Mouse (Mus musculus) retina, adult 2 months (tissue): Measurements from ENCODE around the gene Slfn1.
"Not testable (repeated sequence)": the region's sequence is repeated elsewhere in the genome, so short reads cannot be mapped to it uniquely, and the experiment has no call there.

ENCODE experiments used
- DNase-seq: peaks from one replicate; pipeline ENCODE4 v3.0.0-alpha.2; 2012; ENCODE audit warnings: low read depth, low spot score

The Slfn1 gene

DNA sequence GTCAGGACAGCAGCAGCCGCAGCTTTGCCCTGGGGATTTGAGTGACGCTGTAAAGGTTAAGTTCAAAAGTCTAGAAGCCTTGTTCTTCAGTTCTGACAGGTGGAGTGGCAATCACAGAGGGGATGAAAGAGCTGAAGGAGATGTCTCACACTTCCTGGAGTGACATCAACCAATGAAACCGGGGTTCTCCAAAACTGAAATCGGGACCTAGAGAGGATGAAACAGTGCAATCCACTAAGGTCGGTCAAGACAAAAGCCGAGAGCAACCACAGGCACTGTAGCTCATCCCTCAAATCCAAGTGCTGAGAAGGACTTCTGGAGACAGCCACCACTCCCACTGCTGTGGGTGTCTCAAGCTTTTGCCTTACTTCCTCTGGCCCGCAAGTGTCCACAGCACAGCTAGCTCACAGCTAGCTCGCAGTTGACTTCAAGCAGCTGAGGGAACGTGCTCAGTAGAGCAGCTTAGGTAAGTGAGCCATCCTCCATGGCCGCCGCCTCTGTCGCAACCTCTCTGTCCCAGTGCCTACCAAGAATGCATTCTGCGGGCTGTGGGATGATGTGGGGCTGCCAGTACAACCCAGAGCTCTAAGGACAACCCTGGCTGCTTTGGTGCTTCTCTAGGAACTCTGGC, at the start of gene Slfn1:
TSS of gene Slfn1 (plus strand) at position 253 of the 631 bp plus-strand sequence.
- no peak for DNase-seq

DNA sequence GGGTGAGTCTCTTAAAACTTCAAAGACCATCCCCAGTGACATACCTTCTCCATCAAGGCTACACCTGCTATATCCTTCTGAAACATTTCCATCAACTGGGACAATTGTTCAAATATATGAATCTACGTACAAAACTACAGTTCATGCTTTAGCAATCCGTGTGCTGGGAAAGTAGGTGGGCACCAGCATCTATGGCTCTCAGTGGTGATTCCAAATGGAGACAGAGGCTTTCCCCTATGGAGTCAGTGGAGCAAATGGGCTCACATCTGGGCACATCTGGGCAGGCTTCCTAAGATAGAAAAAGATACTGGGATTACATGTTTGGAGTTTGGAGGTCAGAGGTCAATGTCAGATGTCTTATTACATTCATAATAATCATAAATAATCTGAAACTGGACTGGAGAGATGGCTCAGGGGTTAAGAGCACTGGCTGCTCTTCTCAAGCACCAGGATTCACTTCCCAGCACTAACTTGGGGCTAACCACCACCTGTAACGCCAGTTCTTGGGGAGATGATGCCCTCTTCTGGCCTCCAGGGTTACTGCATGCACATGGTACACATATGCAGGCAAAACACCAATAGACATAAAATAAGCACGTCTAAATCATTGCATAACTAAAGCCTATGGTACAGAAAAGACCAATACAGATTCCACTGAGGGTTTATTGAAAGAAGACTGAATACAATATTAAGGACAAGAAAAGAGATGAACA, 48.5 kb upstream of the Slfn1 start:
- no peak for DNase-seq

DNA sequence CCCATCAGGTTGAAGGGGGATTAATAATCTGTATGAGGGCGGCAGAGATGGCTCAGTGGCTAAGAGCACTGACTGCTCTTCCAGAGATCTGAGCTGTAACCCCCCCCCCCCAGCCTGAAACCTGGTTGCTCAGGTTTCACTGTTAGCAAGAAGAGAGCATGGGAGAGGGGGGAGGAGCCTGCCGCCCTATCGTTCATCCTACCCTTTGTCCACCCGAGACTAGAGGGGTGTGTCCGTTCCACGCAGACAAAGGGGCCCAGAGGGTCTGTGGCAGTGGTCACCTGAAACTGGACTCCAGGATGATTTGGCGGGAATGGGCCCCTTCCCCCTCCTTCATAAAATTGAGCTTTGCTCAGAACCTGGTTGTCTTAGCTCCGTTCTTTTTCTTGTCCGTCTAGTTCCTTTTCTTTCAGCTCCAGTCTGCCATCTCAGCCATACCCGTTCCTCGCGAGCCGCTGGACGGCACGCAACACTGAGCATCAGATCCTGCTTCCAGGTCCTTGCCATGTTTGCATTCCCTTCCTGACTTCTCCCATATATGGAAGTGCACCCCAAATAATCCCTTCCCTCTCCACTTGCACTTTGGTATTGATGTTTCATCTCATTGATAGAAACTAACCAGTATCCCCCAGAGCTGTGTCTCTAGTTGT, 46.2 kb upstream of the Slfn1 start:
- no peak for DNase-seq

DNA sequence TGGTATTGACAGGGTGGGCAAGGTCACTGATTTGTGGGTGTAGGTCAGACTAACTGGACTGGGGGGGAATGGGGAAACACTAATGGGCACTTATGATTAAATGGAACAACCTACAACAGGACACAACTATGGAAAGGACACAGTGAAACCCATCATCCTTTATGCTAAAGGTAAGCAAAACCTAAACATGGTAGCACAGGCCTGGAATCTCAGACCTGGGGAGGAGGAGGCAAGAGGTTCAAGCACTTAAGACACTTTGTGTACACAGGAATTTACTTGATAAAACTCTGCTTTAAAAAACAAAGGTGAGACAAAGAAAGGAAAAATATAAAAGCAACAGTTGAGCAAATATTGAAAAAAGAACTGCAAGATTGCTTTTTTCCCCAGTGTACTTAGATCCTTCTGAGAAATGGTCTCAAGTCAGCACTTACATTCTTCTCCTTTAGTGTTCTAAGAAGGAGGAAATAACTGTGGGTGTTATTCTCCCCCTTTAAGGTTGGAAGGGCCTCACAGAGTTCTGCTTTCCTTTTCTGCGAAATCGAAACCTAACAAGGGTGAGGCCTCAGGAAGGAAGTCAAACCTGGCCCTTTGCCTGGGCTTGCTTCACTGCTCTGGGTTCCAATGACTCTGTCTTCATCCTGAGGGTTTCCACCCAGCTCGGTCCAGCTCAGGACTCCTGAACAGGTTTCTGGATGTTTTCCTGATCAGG, 38.8 kb upstream of the Slfn1 start:
- DNase-seq, result no peak

DNA sequence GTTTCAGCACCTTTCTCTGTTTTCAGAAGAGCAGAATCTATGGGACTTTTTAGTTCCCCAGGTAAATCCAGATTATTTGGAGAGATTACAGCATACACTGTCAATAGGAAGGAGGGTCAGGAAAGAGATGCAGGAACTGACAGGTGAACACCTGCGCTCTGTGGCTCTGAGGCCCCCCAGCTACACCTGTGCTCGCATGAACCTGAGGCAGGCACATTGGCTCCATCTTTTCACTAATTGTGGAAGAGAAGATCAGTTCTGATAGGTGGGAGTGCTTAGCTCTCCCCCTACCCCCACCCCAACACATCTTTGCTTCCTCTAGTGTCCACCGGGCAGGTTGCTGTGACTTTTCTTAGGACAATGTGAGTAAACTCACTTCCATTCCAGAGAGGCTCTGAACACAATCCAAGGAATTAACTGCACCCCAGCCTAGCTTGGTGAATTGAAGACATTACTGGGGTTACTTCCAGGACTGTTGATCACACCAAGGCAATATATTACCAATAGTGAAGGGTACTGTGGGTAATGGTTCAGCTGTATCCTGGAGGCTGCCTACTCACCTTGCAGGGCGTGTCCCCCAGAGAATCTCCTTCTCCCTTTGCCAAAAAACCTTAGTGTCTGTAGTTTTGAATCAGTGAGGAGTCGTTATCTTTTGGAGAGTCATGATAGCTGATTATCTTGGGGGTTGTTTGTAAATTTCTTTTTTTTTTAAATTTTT, 38.1 kb upstream of the Slfn1 start:
- no peak for DNase-seq

DNA sequence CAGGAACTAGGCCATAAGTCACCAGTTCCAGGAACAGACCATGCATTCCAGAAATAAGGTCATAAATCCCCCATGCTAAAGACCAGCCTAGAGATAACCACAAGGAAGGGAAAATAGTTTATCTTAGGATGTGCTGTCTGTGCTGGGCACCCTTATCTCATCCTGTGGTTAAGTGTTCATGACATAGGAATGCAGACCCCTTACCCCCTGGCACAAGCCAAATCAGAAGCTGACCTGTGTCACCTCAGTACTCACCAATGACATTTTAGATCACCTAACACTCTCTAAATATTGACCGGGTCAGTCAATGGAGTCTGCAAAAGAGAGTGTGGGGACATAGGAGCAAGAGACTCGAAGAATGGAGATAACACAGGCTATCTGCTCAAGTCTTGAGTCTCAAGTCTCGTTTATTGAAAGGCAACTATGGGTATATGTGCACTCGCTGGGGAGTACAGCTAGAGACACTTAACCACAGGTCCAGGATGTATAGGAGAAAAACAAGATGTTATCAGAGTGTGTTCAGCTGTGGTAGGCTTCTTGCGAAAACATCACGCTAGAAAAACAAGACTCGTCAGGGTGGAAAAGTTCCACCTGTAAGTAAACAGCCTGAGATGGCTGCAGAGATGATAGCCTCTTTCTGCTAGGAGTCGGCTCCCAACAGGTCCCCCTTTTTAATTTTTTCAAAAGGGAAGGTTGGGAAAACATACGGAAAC, 37.0 kb upstream of the Slfn1 start:
- no peak for DNase-seq

DNA sequence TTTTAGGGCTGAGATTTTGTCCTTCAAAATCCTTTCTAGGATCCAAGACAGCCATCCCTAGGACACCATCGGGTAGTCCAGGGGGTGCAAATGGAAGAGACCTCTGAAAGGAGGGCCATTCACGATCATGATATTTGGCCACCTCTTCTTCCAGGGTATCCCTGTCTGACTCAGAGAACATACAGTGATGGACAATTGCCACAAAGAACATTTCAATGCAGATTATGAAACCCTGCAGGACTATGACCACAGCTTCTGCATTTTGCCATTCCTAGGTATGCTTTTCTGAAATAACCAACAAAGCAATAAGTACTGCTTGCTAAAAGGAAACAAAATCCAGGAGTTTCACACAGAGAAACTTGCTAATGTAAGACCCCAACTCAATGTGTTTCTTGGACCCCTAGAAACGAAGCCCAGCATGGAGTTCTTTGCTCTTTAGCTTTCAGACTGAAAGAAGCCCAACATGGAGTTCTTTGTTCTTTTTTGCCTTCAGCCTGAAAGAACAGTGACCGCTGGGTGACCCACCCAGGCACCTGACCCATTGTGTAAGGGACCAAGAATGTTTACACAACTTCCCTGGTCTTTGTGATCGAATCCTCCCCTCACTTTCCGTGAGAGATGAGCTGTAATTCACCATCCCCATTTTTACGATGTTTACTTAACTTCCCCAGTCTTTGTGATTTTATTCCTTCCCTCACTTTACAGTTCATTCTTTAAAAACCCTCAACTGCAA, 33.7 kb upstream of the Slfn1 start:
- no peak for DNase-seq

DNA sequence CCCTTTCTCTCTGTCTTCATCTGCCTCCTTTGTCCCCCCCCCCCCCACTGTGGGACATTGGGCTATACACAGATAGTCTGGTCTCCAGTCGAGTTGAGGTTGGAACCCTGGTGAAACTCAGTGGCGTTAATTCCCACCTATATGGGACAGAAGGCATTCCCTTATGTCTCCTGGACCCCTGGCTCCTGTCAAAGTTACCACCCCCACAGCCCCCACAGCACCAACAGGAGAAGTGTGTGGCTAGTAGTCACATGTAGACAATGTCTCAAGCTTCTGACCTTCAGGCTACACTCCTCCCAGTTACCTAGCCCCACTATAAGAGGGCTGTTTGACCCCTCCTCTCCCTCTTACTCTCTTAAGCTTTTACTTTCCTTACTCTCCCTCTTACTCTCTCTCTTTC, 32.5 kb upstream of the Slfn1 start:
- DNase-seq, result no peak

DNA sequence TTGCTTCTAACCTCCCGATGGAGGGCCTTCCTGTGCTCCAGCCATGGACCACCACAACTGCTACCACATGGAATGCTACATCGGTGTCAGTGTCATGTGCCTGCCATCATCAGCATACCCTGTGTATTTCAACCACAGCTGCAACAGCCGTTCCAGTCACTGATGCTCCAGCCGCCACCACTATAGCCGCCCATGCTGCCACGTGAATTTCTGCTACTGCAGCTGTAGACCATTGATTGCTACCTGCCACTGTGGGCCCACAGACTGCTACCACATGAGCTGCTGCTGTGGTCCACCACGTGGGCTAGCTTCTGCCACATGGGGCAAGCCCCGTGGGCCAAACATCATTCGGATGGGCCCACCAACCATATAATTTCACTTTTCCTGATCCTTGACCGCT, 31.9 kb upstream of the Slfn1 start:
- DNase-seq, result no peak

DNA sequence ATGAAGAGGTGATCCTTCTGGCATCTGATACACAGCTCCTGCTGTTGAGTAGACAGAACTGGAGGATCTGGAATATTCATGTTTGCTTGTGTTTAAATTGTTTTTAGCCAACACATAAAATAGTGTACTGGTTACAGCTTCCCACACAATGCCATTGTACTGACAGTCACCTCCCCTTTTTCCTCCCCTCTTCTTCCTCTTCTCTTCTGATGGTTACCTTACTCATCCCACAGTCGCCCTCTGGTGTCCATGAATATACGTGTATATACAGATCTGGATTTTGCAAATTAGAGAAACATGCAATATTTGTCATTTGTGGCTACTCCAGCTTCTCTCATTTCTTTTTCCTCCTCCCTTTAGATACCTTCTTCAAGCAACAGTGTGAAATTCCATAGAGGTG, 1.5 kb upstream of the Slfn1 start:
- no peak for DNase-seq

DNA sequence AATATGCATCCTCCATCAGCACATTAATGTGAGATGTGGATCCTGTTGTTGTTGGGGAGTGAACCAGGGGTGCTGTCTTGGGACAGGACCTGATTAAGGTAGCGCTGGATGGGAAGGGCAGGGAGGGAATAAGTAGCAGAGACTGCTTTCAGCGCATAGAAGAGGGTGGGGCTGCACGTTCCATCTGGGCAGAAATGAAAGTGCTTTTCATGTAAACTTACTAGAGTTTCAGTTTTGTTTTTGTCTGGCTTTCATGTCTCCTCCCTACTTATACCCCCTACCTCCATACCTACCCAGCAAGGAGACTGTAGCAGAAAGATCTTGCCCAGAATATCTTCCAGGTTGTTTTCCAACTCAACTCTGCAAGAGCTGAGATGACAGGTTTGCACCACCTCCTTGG, 1.4 kb downstream of the Slfn1 start:
- DNase-seq, result no peak

DNA sequence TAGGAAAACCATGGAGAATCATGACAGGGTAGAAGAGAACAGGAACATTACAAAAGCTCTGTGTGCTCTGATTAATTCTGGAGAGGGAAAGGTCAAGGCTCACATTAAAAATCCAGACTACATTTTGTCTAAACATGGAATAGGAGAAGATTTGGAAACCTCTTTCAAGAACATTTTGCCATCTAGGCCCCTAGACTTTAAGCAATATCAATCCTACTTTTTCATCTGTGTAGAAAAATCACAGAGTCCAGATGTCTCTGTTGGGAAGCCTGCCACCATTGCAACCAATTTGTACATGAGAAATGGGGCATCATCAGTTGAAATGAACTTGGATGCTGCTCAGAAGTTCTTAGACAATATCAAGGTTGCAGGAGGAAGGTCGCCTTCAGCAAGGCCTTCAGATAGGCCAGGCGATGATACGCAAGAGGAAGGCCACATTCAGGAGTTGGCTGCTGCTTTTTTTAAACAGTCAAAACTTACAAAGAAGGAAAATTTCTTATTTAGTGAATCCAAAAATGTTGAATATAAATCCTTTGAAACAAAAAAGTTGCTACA, 4.6 kb downstream of the Slfn1 start:
- no peak for DNase-seq

DNA sequence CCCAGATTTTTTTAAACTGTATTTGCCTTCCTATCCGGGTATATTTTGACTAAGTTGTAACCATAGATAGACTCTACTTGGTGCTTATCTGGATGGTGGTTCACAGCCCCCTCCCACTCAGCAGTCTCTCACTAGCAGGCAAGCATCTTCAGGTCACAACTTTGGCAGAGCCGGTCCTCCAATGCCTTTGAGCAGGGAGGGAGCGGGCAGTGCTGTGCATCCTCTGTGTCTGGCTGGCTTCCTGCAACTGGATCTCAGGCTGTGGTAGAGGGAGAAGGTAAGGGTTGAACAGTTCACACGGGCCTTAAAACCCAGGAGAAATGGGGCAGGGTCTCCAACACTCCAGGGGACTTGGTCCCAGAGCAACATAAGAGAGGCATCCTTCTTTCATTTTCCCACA, 6.5 kb downstream of the Slfn1 start:
- DNase-seq, result no peak

DNA sequence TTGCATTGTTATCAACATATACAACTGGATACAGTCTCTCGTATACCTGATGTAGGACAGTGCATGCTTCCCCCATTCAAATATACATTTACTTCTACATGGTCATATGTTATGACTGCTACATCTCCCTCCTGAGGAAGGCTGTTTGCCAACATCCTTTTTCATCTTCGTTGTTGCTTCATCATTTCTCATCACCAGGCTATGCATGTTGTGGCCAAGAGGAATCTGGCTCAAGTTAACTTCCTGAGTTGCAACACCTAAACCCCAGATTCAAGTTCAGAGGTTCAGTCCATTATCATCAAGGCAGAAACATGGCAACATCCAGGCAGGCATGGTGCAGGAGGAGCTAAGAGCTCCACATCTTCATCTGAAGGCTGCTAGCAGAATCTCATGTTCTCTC, 8.3 kb downstream of the Slfn1 start:
- no peak for DNase-seq

DNA sequence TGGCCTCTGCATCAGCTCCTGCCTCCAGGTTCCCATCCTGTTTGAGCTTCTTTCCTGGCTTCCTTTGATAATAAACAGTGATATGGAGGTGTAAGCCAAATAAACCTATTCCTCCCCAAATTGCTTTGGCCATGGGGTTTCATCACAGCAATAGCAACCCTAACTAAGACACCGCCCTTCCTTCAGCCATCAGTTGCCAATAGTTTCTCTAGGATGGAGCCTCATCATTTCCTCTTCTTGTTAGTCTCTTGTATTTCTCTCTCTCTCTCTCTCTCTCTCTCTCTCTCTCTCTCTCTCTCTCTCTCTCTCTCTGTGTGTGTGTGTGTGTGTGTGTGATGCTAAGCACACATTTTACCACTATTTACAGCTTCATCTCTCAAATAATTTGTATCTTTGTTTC, 9.0 kb downstream of the Slfn1 start:
- DNase-seq, result not testable (repeated sequence)

DNA sequence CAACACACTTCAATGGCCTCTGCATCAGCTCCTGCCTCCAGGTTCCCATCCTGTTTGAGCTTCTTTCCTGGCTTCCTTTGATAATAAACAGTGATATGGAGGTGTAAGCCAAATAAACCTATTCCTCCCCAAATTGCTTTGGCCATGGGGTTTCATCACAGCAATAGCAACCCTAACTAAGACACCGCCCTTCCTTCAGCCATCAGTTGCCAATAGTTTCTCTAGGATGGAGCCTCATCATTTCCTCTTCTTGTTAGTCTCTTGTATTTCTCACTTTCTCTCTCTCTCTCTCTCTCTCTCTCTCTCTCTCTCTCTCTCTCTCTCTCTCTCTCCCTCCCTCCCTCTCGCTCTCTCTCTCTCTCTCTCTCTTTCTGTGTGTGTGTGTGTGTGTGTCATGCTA, 20.6 kb downstream of the Slfn1 start:
- not testable (repeated sequence) for DNase-seq

DNA sequence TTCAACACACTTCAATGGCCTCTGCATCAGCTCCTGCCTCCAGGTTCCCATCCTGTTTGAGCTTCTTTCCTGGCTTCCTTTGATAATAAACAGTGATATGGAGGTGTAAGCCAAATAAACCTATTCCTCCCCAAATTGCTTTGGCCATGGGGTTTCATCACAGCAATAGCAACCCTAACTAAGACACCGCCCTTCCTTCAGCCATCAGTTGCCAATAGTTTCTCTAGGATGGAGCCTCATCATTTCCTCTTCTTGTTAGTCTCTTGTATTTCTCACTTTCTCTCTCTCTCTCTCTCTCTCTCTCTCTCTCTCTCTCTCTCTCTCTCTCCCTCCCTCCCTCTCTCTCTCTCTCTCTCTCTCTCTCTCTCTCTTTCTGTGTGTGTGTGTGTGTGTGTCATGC, 32.3 kb downstream of the Slfn1 start:
- not testable (repeated sequence) for DNase-seq
